Mouse (Mus musculus) kidney, embryonic 14.5 days (tissue): ENCODE data around the gene Cacna1d. TPM values are rescaled to one million over a fixed set of nuclear protein-coding genes. Genes with fewer than 3 reads are reported as not detected.

Experiments
- ATAC-seq: fragments of 200-750 bp; cut with Nextera tagmentation; 2 replicates; pipeline ENCODE4 v1.8.0; 2017; ENCODE audit warnings: moderate number of reproducible peaks, mild to moderate bottlenecking, moderate TSS enrichment, moderate library complexity; ENCODE audit not compliant: low FRiP score, low TSS enrichment
- H3K27ac ChIP-seq: fragments of 300-500 bp; sonication (generic); 2 replicates; pipeline ENCODE4 v1.5.1; 2014; ENCODE audit warnings: low read depth, mild to moderate bottlenecking, low read length, moderate library complexity, mixed read lengths
- H3K27me3 ChIP-seq: fragments of 300-500 bp; sonication (generic); 2 replicates; pipeline ENCODE4 v1.6.1; 2014; ENCODE audit warnings: mild to moderate bottlenecking, low read length; ENCODE audit not compliant: control insufficient read depth, insufficient read depth
- H3K36me3 ChIP-seq: fragments of 300-500 bp; sonication (generic); 2 replicates; pipeline ENCODE4 v1.6.1; 2014; ENCODE audit warnings: low read length, mixed read lengths; ENCODE audit not compliant: control insufficient read depth, insufficient read depth
- H3K4me1 ChIP-seq: fragments of 300-500 bp; sonication (generic); 2 replicates; pipeline ENCODE4 v1.6.1; 2014; ENCODE audit warnings: low read length, mixed read lengths; ENCODE audit not compliant: control insufficient read depth, insufficient read depth
- H3K4me2 ChIP-seq: fragments of 300-500 bp; sonication (generic); replicated peaks from 2 replicates; pipeline ENCODE4 v1.6.1; 2014; ENCODE audit warnings: low read depth, mild to moderate bottlenecking, low read length
- H3K4me3 ChIP-seq: fragments of 300-500 bp; sonication (generic); 2 replicates; pipeline ENCODE4 v1.5.1; 2014; ENCODE audit warnings: mild to moderate bottlenecking, low read length
- H3K9ac ChIP-seq: fragments of 300-500 bp; sonication (generic); 2 replicates; pipeline ENCODE4 v1.6.1; 2014; ENCODE audit warnings: low read depth, mild to moderate bottlenecking, low read length, moderate library complexity
- H3K9me3 ChIP-seq: fragments of 300-500 bp; sonication (generic); 2 replicates; pipeline ENCODE4 v1.6.1; 2016; ENCODE audit warnings: low read length; ENCODE audit not compliant: control insufficient read depth
- WGBS: fragments of 180-500 bp; shearing (Covaris S2); extraction: QIAGEN DNeasy Blood & Tissue Kit; methylation state at CpG from one replicate; pipeline ENCODE4 v1.1.7; 2014; 5-methylcytosine and 5-hydroxymethylcytosine counted together
- polyA plus RNA-seq: library from polyadenylated mRNA; unstranded; fragments of >200 nt; fragmentation: Nextera tagmentation; extraction: Ambion mirVana; gene quantifications from 2 replicates; pipeline ENCODE4 v1.2.1, GENCODE M21; 2014

The Cacna1d gene
- polyA plus RNA-seq, 1 experiment from 2014 or later: 5.1 TPM

DNA sequence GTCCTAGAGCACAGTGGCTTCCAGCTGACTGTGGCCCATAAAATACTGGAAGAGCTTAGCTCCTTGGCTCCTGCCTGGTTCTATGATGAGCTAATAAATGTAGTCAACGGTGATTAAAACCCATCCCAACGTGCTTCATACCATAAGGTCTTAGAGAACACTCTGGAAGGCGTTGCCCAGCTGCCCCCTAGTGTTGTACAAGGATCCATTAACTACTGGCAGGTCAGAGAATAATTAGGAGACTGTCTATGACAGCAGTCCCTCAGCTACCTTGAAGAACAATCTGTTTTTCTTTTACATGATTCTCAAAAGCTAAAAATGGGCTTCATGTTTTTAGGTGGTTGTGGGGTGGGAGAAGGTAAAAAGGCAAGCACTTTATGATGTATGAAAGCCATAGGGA is 315.9 kb downstream of the Cacna1d start:
- no peak for ATAC-seq
- Histone ChIP-seq H3K9me3 (no peaks in the 10 kb centered on the region), H3K9ac (no peak overlapping the region), H3K36me3 (no peaks in the 10 kb centered on the region), H3K4me3 (no peak overlapping the region), H3K27me3 (no peaks in the 10 kb centered on the region), H3K27ac (no peak overlapping the region), H3K4me1 (peaks cover 7% of the 10 kb centered on the region), H3K4me2 (no peak overlapping the region)
- 67% methylated on average over 3 of the region's 3 CpGs for WGBS

DNA sequence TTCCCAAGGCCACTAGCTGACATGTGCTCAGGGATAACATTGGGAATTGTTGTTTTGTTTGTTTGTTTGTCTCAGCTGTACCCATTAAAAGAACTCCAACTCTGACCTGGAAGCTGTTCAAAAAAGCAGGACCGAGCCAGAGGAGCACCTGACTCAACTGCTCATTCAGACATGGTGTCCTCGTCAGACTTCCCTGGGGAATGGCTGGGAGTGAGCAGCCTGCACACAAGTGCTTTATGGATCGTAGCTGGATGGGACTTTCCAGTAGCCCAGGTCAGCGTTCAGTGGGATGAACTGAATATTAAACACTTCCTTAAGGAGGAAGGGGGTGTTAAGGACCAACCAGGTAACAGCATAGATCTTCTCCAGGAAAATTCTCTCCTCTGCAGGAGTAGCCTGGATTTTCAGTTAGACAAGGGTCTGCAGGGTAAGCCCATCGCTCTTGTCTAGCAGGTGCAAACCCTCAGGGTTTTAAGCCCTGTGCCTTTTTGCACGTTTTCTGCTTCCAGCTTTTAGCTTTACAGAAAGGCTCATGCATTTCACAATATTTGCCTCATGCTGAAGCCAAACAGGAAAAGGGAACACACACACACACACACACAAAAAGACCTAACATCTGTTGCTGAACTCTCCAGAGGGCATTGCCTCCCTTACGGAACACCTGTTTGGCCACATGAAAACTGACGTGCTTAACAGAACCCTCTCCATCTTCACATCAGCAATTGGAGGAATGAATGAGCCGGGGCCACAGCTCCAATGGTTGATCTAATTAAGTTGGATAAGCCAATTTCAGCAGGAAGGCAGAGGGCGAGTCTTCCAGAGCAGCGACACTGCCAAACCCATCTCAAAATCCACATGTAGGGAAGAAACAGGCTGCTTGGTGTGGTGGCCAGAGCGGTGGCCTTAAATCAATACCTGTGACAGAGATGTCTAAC is 318.2 kb downstream of the Cacna1d start:
- 72% methylated on average over 12 of the region's 12 CpGs for WGBS

GRCm38 (mm10) chr14:30171593-30171992 is 319.7 kb downstream of the Cacna1d start:
- Histone ChIP-seq H3K9ac (no peak overlapping the region), H3K4me3 (no peak overlapping the region), H3K4me2 (no peak overlapping the region), H3K4me1 (peaks cover 7% of the 10 kb centered on the region), H3K27ac (no peak overlapping the region), H3K36me3 (no peaks in the 10 kb centered on the region), H3K27me3 (no peaks in the 10 kb centered on the region), H3K9me3 (no peaks in the 10 kb centered on the region)
- no peak for ATAC-seq
- 75% methylated on average over 6 of the region's 6 CpGs for WGBS

More for the DNA sequence above, 318.2 kb downstream of the Cacna1d start:
- H3K9me3 ChIP-seq: no peaks in the 10 kb centered on the region
- H3K27me3 ChIP-seq: no peaks in the 10 kb centered on the region
- H3K36me3 ChIP-seq: no peaks in the 10 kb centered on the region
- no peak overlapping the region for H3K4me3 ChIP-seq
- ATAC-seq: no peak
- no peak overlapping the region for H3K9ac ChIP-seq
- peaks cover 7% of the 10 kb centered on the region for H3K4me1 ChIP-seq
- H3K4me2 ChIP-seq: no peak overlapping the region
- H3K27ac ChIP-seq: no peak overlapping the region

GRCm38 (mm10) chr14:30171008-30171407 is 320.2 kb downstream of the Cacna1d start:
- ATAC-seq: no peak; the same call in 1 of the 2 replicates
- peaks cover 7% of the 10 kb centered on the region for H3K4me1 ChIP-seq
- 26% methylated on average over 6 of the region's 6 CpGs for WGBS
- no peaks in the 10 kb centered on the region for H3K36me3 ChIP-seq
- H3K9ac ChIP-seq: no peak overlapping the region
- no peak overlapping the region for H3K27ac ChIP-seq
- no peak overlapping the region for H3K4me2 ChIP-seq
- no peaks in the 10 kb centered on the region for H3K27me3 ChIP-seq
- no peak overlapping the region for H3K4me3 ChIP-seq
- no peaks in the 10 kb centered on the region for H3K9me3 ChIP-seq

DNA sequence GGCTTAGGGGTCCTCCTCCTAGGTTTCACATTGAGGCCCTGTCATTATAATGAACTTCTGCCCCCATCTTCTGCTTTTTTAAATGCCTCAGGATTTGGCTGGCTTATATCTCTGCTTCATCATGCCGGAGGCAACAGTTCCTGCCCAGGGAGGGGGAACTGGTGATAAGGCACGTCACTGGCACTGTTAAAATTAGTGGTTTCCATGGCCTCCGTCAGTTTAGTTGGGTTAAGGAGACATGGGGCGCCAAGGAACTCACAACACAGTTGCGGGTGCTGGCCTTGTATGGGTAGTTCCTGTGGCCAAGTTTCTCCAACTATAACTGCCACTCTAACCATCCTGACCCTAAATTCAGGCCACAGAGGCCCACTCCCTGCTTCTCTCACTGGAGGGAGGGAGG is 321.8 kb downstream of the Cacna1d start:
- Histone ChIP-seq H3K4me2 (no peak overlapping the region), H3K36me3 (no peaks in the 10 kb centered on the region), H3K9me3 (no peaks in the 10 kb centered on the region), H3K4me1 (peaks cover 7% of the 10 kb centered on the region), H3K9ac (no peak overlapping the region), H3K27ac (no peak overlapping the region), H3K4me3 (no peak overlapping the region), H3K27me3 (no peaks in the 10 kb centered on the region)
- 62% methylated on average over 5 of the region's 5 CpGs for WGBS
- ATAC-seq: no peak

DNA sequence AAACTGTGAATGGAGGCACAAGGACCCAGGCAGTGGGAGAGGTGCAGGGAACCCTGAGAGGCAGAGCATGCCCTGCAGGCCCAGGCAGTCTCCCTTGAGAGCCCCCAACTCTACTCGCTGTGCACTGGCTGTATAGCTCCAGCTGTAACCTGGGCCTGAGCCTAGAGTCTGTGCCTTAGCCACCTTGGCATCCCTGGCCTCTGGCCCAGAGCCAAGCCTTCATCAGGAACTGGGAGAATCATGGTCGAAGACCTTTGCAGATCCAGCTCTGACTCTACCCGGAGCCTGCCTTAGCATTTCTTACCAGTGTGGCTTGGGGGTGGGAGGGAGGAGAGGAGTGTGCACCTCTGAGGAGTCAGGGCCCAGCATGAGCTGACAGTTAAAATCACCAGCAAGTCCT is 322.4 kb downstream of the Cacna1d start:
- Histone ChIP-seq H3K36me3 (no peaks in the 10 kb centered on the region), H3K4me3 (no peak overlapping the region), H3K9me3 (no peaks in the 10 kb centered on the region), H3K9ac (no peak overlapping the region), H3K4me1 (peaks cover 7% of the 10 kb centered on the region), H3K4me2 (no peak overlapping the region), H3K27me3 (no peaks in the 10 kb centered on the region), H3K27ac (no peak overlapping the region)
- WGBS: 48% methylated on average over 3 of the region's 3 CpGs
- ATAC-seq: no peak

- no peaks in the 10 kb centered on the region for H3K27me3 ChIP-seq
- no peak for ATAC-seq
- no peaks in the 10 kb centered on the region for H3K36me3 ChIP-seq
- no peak overlapping the region for H3K9ac ChIP-seq
- 76% methylated on average over 3 of the region's 3 CpGs for WGBS
- no peak overlapping the region for H3K27ac ChIP-seq
- no peak overlapping the region for H3K4me2 ChIP-seq
- no peak overlapping the region for H3K4me3 ChIP-seq
- H3K9me3 ChIP-seq: no peaks in the 10 kb centered on the region
- H3K4me1 ChIP-seq: peaks cover 7% of the 10 kb centered on the region
These were observed 322.9 kb downstream of the Cacna1d start for GRCm38 (mm10) chr14:30168387-30168786.

DNA sequence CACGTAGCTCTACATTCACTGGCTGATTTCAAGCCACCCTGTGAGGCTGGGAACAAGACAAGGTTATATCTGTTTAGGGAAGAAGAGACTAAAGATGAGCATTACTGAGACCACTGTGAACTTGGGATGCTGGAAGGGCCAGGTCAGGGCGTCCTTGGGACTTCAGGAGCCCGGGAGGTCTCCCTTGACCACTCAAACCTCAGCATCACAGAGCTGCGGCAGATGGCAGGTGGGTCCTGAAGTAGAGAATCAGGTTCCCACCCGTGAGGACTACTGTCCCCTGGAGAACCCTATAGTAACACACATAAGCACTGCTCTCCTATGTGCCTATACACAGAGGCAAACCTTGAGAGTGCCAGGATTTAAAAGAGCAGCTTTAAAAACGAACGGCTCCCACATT is 323.6 kb downstream of the Cacna1d start:
- peaks cover 7% of the 10 kb centered on the region for H3K4me1 ChIP-seq
- no peak overlapping the region for H3K4me3 ChIP-seq
- no peaks in the 10 kb centered on the region for H3K27me3 ChIP-seq
- WGBS: 87% methylated on average over 7 of the region's 7 CpGs
- no peak overlapping the region for H3K9ac ChIP-seq
- no peaks in the 10 kb centered on the region for H3K9me3 ChIP-seq
- H3K27ac ChIP-seq: no peak overlapping the region
- H3K4me2 ChIP-seq: no peak overlapping the region
- H3K36me3 ChIP-seq: no peaks in the 10 kb centered on the region
- no peak for ATAC-seq

DNA sequence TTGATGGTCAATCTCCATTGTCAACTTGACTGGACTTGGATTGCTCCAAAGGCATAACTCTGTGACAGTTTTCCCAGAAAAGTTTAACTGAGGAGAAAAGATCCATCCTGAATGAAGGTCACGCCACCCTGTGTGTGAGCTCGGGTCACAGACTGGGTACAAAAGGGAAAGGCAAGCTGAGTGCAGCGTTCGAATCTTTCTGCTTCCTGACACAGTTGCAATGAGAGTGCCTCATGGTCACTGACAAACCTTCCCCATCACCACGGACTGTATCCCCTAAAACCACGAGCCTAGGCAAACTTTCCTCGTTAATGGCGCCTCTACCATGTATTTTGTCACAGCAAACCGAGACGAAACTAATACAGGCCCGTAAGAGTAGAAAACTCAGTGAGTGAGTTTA is 325.2 kb downstream of the Cacna1d start:
- Histone ChIP-seq H3K27me3 (no peaks in the 10 kb centered on the region), H3K36me3 (no peaks in the 10 kb centered on the region), H3K9ac (no peak overlapping the region), H3K4me3 (no peak overlapping the region), H3K4me2 (no peak overlapping the region), H3K27ac (no peak overlapping the region), H3K4me1 (peaks cover 6% of the 10 kb centered on the region), H3K9me3 (no peaks in the 10 kb centered on the region)
- 94% methylated on average over 11 of the region's 11 CpGs for WGBS
- no peak for ATAC-seq
